Mouse (Mus musculus): ENCODE data around the gene Fbln1.

GRCm38 (mm10) chr15:85233251-85233611, 27.5 kb downstream of the Fbln1 start:
- no peak for TF ChIP-seq CTCF (IDR thresholded peaks at IDR 0.05; ENCODE audit: borderline replicate concordance, insufficient read depth, low read depth, low read length)
- no peak for TF ChIP-seq POLR2A (IDR thresholded peaks at IDR 0.05; ENCODE audit: borderline replicate concordance, insufficient read depth, low read length)
